Mouse (Mus musculus): Measurements from ENCODE around the gene Cdk14. TPM values are rescaled to one million over a fixed set of nuclear protein-coding genes. Genes with fewer than 3 reads are reported as not detected.

Cdk14 gene
- polyA plus RNA-seq, 1 experiment from 2014 or later: 2.1 TPM

GRCm38 (mm10) chr5:5007489-5008152, 412.5 kb downstream of the Cdk14 start:
- no peak for DNase-seq (ENCODE audit: low spot score)

- no peak for DNase-seq (ENCODE audit: low spot score)
Measured at GRCm38 (mm10) chr5:5005633-5006032, 414.5 kb downstream of the Cdk14 start.

DNA sequence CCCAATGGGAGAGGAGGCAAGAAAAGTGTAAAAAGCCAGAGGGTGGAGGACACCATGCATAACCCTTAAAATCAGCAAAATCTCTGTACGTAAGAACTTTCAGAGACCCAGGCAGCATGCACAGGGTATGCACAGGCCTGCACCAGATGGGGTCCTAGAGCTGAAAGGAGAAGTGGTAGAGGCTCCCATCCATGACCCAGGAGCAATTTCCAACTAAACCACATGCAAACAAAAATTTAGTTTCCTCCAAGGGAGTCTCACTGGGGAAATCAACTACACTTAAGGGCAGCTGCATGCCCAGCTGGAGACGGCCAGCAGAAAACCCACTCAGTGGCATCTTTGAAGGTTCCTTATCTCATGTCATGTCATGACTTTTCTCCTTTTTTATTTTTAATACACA, 415.4 kb downstream of the Cdk14 start:
- no peak for DNase-seq (ENCODE audit: low spot score)

DNA sequence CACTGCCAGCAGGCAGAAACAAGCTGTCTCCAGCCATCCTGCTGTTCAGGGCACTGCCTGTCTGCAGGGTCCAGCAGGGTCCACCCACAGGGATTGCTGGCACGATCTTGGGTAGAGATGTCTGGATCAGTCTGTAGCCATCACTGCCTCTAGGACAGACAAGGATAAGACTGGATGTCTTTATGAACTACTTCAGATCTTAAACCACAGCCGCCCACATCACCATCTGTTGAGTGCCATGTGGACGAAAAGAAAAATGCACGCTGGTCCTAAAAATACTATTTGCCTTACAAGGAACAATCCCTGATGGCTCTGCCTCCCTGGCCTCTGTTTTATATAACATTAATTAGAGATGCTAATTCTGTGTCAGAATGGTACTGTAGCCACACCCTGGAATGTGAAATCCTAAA, 426.9 kb downstream of the Cdk14 start:
- DNase-seq (ENCODE audit: low spot score): no peak

DNA sequence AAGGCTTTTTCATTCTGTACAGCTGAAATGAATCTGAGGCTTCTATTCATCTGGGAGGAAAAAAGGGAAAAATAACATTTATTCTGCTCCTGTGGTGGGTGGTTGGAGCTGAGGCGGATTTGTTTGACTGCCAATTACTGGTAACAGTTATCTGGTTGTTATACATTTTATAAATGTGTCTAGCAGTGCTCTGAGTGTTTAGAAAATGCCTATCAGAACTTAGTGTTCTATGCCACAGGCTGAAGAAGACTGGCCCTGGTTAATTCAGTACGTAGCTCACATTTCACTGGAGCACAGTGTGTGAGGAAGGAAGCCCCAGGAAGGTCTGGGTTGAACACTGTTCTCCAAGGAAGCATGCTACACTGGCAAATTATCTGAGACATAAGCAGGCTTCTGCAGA, 429.1 kb downstream of the Cdk14 start:
- no peak for DNase-seq (ENCODE audit: low spot score)

DNA sequence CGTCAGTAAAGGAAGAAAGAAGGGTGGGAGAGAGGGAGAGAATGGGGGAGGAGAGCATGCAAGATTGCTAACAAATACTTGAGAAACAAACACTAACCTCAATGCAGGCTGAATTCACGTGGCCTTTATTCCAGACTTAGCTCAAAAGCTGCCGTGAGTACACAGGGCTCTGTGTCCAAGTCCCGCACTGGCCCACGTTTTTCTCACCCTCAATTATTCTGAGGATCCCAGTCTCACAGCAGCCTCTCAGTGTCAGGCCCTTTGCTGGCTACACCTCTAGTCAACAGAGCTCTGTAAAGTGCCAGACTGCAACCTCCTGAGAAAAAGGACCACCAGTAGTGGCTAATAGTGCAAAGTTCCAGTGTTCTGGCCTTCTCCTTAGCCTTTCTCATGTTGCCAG, 429.9 kb downstream of the Cdk14 start:
- DNase-seq (ENCODE audit: low spot score): no peak

- DNase-seq (ENCODE audit: low spot score): no peak
Measured at GRCm38 (mm10) chr5:4986181-4986580, 433.9 kb downstream of the Cdk14 start.

DNA sequence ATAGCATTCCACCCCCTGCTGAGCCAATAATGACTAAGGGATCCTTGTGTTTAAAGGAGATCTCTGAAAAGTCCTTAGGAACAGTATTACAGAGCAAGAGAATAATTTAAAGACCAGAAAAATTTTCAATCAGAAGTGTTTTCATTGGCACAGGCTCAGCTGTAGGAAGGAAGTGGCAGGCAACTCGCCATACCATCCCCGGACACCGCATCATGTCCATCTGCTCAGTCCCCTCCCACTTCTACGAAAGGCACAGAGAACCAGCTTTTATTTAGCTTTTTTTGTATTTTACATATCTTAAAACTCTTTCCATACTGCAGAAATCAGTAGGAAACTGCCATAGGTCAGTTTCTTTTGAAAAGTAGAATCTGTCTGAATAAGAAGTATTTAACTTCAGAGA, 440.6 kb downstream of the Cdk14 start:
- DNase-seq (ENCODE audit: low spot score): no peak

GRCm38 (mm10) chr5:4973408-4973807, 446.7 kb downstream of the Cdk14 start:
- DNase-seq (ENCODE audit: low spot score): no peak

- DNase-seq (ENCODE audit: low spot score): peak; percentile 54
Measured at GRCm38 (mm10) chr5:4962063-4962610, 458.0 kb downstream of the Cdk14 start.

DNA sequence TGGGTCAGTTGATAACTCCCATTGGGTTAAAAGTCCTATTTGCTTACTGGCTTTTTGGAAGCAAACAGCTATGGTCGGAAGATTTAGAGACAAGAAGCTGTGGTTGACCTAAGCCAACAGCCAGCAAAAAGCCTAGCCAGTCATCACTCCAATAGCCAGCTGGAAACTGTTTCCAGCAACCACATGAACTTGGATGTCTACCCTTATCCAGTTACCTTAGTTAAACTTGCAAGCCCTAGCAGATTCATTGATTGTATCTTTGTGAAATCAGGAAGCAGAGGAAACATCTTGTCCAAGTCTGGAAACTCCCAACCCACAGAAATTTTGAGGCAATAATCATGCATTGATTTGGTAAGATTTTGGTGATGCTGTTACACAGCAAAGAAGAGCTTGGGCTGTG, 458.5 kb downstream of the Cdk14 start:
- DNase-seq (ENCODE audit: low spot score): no peak

- DNase-seq (ENCODE audit: low spot score): no peak
Measured at GRCm38 (mm10) chr5:4959446-4959845, 460.7 kb downstream of the Cdk14 start.

- no peak for DNase-seq (ENCODE audit: low spot score)
Measured at GRCm38 (mm10) chr5:4955993-4956392, 464.1 kb downstream of the Cdk14 start.

GRCm38 (mm10) chr5:4955392-4955791, 464.7 kb downstream of the Cdk14 start:
- DNase-seq (ENCODE audit: low spot score): no peak

- DNase-seq (ENCODE audit: low spot score): no peak
Measured at GRCm38 (mm10) chr5:4949433-4949832, 470.7 kb downstream of the Cdk14 start.

GRCm38 (mm10) chr5:4948090-4948954, 471.8 kb downstream of the Cdk14 start:
- DNase-seq (ENCODE audit: low spot score): peak; percentile 23

DNA sequence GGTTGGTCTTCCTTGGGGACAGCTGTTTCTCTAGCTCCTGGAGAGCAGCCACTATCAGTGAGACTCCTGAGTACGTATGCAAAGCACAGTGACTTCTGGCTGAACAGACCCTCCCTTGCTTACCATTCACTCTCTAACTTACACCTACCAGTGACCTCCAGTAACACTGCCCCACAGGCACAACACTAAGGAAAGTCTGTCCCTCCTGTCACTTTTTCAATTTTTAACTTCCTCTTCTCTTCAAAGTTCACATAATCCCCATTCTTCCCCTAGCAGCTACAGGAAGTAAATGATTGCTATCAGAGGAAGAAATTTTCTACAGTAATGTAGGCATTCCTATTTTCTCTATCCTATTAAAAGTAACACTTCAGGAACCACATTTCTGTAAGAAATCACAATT, 485.0 kb downstream of the Cdk14 start:
- no peak for DNase-seq (ENCODE audit: low spot score)

DNA sequence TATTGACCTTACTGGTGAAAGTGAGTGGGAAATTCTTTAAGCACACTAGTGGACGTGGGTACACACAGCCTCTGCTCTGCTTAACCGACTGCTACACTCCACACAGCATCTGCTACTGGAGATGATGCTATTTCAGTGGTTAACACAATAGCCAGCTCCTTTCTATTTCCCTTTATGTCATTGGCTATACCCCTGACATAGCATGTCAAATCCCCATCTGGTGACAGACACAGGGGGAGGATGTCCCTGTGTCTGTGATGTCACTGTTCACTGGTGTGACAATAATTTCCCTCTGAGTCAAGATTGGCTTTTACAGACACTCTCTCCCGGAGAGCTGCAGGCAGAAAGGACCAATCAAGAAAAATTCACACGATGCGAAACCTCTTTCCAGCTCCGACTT, 485.6 kb downstream of the Cdk14 start:
- DNase-seq (ENCODE audit: low spot score): no peak

- DNase-seq (ENCODE audit: low spot score): no peak
Measured at GRCm38 (mm10) chr5:4931539-4932143, 488.5 kb downstream of the Cdk14 start.

- DNase-seq (ENCODE audit: low spot score): no peak
Measured at GRCm38 (mm10) chr5:4929628-4930027, 490.5 kb downstream of the Cdk14 start.

DNA sequence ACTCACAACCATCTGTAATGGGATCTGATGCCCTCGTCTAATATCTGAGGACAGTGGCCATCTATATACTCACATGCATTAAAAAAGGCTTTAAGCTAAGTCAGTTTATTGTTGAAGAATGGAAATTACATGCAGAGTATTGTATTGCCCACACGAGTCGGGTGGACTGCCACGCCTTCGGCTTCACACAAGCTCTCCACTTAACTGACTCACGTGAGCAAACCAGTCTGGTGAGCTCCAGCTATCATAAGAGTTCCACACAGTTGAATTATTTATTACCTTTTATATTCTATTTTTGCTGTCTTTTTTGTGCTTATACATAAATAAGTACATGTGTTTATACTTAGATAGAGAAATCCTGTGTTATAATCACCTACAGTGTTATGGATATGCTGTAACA, 495.2 kb downstream of the Cdk14 start:
- DNase-seq (ENCODE audit: low spot score): no peak

GRCm38 (mm10) chr5:4918376-4918775, 501.7 kb downstream of the Cdk14 start:
- peak; percentile 49 for DNase-seq (ENCODE audit: low spot score)

Data from thymus, postnatal 0 days (tissue).